Mouse (Mus musculus): ENCODE measurements around the gene Hexdc.

Hexdc gene

DNA sequence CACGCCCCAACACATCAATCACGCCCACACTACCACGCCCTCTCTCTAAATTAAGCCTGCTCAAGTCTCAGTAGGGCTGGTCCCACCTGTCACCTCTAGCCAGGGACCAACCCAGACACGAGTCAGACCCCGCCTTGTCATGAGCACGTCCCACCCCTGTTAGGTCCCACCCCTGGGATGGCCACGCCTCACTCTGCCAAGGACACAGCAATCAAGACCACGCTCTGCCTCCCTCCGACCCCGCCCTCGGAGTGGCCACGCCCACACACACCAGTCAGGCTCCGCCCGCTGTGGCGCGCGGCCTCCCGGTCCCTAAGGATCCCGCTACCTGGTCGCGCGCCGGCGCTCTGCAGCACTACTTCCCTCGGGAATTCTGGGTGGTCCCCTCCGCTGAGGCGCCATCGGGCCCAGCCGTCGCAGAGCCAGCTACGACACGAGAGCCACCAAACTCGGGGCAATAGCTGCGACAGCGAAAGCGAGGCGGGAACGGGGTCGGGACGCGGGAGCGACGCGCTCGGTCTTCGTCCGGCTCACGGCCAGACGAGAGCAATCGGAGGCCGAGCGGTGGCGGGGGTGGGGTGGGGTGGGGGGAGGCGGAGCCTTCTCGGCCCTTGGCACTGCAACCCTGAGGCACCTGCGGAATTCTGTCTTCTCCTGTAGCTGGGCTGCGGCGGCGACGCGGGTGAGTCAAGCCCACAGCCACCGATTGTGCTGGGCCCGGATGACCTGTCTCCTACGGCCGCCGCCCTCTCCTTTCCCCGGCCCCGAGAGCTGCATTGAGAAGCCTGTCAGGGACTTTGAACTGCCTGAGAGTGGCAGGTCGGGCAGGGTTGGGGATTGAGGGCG is at the start of gene Hexdc, which contains the start of gene Ogfod3:
TSS of gene Hexdc (plus strand) at position 273 of the 846 bp plus-strand sequence.
TSS of gene Ogfod3 (minus strand) at position 551 of the 846 bp plus-strand sequence.
- peak; percentile 96 for DNase-seq

GRCm38 (mm10) chr11:121156411-121156891 is 47.8 kb upstream of the Hexdc start:
- peak; percentile 53 for DNase-seq

DNA sequence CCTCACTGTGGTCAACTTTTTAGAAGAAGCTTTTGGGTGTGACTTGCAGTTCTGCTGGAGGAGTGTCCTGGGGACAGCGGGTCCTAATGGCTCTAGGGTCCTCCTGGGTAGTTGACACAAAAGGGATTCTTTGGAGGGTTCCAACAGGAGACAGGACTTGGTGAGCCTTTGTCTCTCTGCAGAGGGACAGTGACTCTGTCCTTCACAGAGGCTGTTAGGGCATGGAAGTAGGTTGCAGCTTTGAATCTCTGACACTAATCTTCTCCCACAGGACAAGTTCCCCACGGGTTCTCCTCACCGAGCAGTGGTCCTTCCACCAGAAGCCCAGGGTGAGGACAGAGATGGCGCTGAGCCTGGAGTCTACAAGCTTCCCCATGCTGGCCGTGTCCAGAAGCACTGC is 44.3 kb upstream of the Hexdc start, which contains the start of gene Uts2r:
TSS of gene Uts2r (plus strand) at position 301 of the 400 bp plus-strand sequence.
- DNase-seq = no peak

DNA sequence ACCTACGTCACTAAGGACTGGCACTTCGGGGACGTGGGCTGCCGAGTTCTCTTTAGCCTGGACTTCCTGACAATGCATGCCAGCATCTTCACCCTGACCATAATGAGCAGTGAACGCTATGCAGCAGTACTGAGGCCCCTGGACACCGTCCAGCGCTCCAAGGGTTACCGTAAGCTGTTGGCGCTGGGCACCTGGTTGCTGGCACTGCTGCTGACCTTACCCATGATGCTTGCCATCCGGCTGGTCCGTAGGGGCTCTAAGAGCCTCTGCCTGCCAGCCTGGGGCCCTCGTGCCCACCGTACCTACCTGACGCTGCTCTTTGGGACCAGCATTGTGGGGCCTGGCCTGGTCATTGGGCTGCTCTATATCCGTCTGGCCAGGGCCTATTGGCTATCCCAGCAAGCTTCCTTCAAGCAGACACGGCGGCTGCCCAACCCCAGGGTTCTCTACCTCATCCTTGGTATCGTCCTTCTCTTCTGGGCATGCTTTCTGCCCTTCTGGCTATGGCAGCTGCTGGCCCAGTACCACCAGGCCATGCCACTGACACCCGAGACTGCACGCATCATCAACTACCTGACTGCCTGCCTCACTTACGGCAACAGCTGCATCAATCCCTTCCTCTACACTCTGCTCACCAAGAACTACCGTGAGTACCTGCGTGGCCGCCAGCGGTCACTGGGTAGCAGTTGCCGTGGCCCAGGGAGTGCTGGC is 43.4 kb upstream of the Hexdc start:
- no peak for DNase-seq

DNA sequence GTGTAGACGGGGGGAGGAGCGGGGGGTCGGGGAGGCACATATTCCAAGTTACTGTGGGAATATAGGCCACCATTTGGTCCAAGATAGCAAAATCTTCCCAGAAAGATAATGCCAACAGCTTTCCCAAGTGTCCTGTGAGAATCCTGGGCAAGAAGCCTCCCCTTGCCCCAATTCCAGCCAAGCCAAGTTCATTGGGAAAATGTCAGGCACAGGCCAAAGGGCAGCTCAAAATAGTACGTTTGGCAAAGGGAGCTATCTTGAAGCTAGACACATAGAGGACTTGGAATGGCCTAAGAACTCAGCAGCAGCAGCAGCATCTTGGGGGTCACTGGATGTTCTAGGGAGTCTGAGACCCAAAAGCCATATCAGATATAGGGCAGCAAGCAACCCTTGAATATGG is 40.5 kb upstream of the Hexdc start:
- no peak for DNase-seq

DNA sequence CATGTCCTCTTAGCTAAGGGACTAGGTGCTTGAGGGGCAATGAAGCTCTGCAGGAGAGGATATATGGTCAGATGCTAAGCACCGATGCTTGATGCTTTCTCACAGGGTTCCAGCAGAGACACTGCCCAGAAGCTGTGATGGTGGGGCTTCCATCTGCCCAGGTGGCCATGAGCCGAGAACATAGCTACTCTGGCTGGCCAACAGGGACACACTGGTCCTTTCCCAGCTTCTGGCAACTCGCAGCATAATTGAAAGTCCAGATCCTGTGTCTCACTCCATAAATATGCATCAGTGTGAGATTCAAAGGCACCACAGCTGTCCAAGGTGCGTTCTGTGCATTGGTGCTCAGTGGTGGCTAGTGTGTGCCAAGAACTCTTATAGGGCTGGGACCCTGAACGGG is 31.0 kb upstream of the Hexdc start:
- no peak for DNase-seq

- DNase-seq = no peak
These were observed 30.0 kb upstream of the Hexdc start for GRCm38 (mm10) chr11:121174234-121174633.

DNA sequence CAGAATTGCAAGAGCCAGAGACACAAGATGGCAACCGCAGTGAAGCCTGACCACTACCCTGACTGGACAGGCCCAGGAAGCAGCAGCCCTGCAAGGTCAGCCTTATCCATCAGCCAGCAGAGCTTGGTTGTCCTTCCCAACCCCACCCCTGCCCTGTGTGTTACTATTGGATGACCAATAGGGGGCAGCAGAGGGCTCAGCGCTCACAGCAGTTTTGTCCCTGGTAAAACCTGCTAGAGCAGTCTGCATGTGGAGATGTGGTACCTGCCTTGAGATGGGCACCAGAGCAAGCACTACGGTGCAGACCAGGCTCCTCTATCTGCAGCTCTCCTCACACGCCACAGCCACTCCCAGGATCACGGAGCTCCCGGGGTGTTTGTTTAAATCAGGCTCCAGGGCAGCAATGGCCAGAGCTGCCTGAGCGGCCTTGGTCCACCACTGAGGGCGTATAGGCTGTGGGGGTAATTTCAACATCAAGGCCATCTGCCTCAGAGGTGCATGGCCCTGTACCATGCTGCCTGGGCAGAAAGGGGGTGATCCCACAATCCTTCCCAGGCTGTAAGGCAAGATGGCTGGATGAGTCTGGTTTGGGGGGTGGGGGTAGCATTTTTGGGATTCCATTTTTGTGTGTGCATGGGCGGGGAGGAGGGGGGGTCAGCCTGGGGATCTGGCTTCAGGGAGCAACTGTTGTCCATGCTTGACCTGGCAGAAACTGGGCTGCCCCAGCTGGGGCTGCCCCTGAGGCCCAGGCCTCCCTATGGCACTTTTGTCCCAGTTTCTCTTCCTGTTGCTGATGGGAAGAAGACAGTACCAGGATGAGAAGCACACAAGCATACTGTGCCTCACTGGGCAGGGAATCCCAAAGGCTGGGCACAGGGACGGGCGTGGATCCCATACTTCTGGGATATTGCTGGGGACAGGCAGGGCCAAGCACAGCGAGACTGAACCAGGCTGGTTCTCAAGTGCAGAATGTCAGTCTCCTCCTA is 27.7 kb upstream of the Hexdc start:
- peak; percentile 61 for DNase-seq

DNA sequence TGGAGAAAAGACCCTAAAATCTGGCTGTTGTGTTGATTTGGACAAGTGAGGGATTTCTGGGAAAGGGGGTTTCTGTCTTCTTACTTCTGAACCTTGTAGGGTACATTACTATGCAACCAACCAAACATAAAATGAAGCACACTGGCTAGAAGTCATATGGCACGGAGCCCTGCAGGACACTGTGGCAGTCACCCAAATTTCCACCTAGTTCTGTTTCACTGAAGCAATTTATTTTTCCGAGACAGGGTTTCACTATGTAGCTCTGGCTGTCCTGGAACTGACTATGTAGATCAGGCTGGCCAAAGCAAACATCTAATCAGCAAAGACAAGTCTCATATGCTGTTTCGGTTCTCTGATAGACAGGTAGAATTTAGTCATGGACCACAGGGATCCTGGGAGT is 14.6 kb upstream of the Hexdc start:
- DNase-seq = peak; percentile 54

DNA sequence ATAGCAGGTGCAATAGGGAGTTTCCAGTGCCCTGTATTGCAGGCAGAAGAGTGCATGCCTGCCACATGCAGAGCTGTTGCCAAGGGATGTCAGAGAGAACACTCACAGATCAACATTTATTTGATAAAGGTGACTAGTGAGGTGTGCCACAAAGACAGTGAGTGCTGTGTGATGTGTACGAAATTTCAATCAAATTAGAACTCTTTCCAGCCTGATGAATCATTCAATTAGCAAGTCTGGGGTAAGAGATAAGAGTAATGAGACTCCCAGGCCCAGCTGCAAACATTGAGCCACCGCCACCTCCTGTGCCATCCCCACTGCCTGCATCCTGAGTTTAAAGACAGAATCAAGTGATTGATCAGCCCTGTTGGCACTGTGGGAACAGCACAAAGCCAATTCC is 11.5 kb upstream of the Hexdc start:
- DNase-seq = no peak

- DNase-seq = no peak
These were observed 10.8 kb upstream of the Hexdc start for GRCm38 (mm10) chr11:121193415-121193814.

DNA sequence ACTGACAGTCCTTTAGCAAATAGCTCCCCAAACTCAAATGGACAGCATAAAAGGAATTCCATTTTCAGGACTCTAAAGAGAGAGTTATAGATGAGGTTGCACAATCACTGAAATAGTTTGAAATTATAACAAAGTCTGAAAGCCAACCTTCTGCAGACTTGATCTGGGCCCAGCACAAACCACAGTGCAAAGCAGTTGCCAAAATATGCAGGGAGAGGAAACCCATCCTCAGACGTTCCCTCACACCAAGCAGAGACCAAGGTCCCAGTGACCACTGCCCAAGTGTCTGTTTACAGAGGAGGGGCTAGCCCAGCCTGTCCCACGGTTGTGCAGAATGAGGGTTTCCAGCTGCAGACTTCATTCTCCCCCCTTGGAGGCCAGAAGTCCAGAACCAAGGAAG is 5.6 kb upstream of the Hexdc start:
- DNase-seq = no peak

DNA sequence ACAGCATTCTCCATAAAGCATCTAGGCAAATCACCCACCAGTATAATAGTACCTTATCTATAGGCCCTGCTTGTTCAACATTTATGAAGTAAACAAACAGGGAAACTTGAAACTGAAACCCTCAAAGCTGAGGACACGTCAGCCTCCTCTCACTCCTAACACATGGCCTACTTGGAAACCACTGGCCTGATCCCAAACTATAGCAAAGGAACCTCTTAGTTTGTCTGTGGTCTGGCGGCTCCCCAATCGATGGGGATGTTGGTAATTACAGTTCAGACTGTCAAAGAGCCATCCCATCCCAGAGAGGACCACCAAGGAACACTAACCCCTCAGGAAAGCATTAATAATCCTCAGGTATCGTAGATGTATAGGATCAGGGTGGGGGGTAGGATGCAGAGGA is 4.4 kb upstream of the Hexdc start:
- DNase-seq = no peak

GRCm38 (mm10) chr11:121200781-121201180 is 3.5 kb upstream of the Hexdc start:
- no peak for DNase-seq

- peak; percentile 40 for DNase-seq
These were observed 2.6 kb upstream of the Hexdc start for GRCm38 (mm10) chr11:121201436-121202198.

DNA sequence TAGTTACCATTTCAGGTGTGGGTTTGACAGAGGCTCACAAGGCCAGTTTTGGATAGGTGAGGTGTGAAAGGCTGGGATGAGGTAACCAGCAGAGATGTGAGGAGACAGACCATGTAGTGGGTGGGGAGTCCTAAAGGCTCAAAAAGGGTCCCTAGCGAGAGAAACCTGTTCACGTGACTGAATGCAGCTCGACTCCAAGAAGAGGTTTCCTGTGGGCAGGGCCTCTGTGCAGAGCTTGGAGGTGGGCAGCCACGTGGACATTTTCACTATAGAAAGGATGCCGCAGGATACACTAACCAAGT is 423 bp upstream of the Hexdc start:
- DNase-seq = no peak

- DNase-seq = no peak
These were observed 12.6 kb downstream of the Hexdc start for GRCm38 (mm10) chr11:121216831-121217230.

DNA sequence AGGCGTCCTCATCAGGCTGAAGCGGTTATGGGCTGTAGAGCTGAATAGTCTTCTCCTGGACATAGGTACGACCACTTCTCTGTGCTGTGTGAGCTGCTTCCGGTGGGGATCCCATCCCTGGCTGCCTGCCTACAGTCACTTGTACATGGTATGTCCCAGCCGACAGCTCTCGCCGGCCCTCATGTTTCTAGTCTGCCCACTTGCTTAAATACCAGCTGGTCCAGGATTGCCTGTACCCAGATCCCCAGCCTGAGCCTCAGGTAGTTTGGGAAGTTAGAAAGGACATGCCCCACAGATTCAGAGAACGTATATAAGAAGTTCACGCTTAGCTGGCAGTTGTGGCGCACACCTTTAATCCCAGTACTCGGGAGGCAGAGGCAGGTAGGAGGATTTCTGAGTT is 15.5 kb downstream of the Hexdc start:
- no peak for DNase-seq

- DNase-seq = no peak
These were observed 16.5 kb downstream of the Hexdc start for GRCm38 (mm10) chr11:121220771-121221170.

DNA sequence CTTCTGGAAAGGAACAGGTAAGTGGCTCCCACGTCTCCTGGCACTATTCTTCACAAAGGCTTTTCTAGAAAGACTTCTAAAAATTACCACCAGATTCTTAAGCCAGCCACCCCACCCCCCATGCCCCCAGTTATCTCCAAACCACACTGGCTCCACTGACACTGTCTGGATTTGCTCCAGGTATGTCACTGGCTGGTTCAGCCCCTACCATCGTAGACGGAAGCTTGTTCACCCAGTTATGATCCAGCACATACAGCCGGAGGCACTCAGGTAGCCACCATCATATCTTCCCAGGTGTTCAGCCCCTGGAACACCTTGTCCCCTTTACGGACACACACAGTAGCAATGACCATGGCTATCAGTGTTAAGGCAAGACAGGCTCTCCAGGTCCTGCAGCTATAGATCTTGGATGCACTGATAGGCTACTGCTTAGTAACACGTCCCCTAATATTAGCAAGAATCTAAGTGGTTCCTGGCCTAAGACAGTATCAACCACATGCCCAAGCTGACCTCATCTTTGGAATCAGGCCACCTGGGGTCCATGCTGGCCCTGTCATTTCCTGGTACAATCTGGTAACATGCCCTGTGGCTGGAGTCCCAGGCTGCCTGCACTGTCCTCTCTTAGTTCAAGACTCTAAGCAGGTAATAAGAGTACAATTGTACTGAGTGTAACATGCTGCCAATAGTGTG is 17.2 kb downstream of the Hexdc start:
- DNase-seq = peak; percentile 77

All from cerebellum, adult 9-11 months (tissue).